ENCODE assay signal across 17 mouse cellular contexts in the genomic region with DNA sequence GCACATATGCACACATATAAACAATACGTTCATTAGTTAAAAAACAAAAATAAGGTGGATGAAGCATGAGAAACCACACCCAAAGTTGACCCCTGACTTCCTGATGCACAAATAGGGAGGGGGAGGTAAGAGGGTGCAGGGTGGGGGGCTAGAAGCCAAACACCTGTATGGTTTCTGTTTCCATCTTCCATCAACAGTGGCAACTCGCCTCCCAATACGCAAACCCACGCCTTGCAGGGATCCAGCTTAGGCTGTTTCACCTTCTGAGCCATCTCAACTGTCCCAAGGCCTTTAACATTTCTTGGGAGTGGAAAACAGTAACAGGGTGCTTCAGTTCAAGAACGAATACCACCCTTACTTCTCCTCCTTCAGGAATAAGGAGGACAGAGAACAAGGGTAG.
"Had no signal": no experiment of that assay in that cellular context is flagged by ENCODE, and none has a peak within 500 bp of the region (broad histone marks: within the 10 kb centered on the region; RNA-seq: fewer than 3 reads in every experiment).

No protein-coding gene starts in this region.

- H3K4me1 ChIP-seq: liver, embryonic 15.5 days; lung, embryonic 15.5 days; midbrain, embryonic 12.5 days; neural tube, embryonic 12.5 days had no signal

- H3K27me3 ChIP-seq: liver, embryonic 15.5 days; lung, embryonic 15.5 days; megakaryocyte, embryonic 14.5 days; midbrain, embryonic 12.5 days; neural tube, embryonic 12.5 days had no signal

- H3K27ac ChIP-seq: liver, embryonic 15.5 days; lung, embryonic 15.5 days; midbrain, embryonic 12.5 days; neural tube, embryonic 12.5 days had no signal

- H3K4me3 ChIP-seq: liver, embryonic 15.5 days; lung, embryonic 15.5 days; megakaryocyte, embryonic 14.5 days; midbrain, embryonic 12.5 days; neural tube, embryonic 12.5 days had no signal

- H3K9ac ChIP-seq: liver, embryonic 15.5 days; liver, postnatal 0 days; lung, embryonic 15.5 days; midbrain, embryonic 12.5 days; neural tube, embryonic 12.5 days had no signal

- H3K4me2 ChIP-seq: liver, embryonic 15.5 days; lung, embryonic 15.5 days; midbrain, embryonic 12.5 days; neural tube, embryonic 12.5 days had no signal

- H3K9me3 ChIP-seq: liver, embryonic 15.5 days; lung, embryonic 15.5 days; megakaryocyte, embryonic 14.5 days; midbrain, embryonic 12.5 days; neural tube, embryonic 12.5 days had no signal

- ATAC-seq: liver, postnatal 0 days; lung, postnatal 0 days had no signal

- DNase-seq: liver, postnatal 0 days; lung, adult 2 months; lung, postnatal 14 days; lung, postnatal 36 days; midbrain, embryonic 14.5 days; right cerebral cortex, postnatal 25 days; right cerebral cortex, postnatal 4 days; spleen, adult 18-20 months; thymus, adult 18-20 months; thymus, postnatal 14 days; thymus, postnatal 36 days had no signal
